Mouse (Mus musculus): ENCODE results near the gene Gm3317.
"Not testable (repeated sequence)": the region's sequence is repeated elsewhere in the genome, so short reads cannot be mapped to it uniquely, and the experiment has no call there.

Gene Gm3317

GRCm38 (mm10) chr14:5164235-5164634, at the start of gene Gm3317:
Gene Gm3317, plus strand, starts transcription at chr14:5164535.
- not testable (repeated sequence) for TF ChIP-seq GATA4 (IDR thresholded peaks at IDR 0.05; ENCODE audit: insufficient replicate concordance, low read length)

GRCm38 (mm10) chr14:5131219-5131618, 33.1 kb upstream of the Gm3317 start, which contains the start of gene Gm8279:
Gene Gm8279, plus strand, starts transcription at chr14:5131519.
- TF ChIP-seq GATA4 (IDR thresholded peaks at IDR 0.05; ENCODE audit: insufficient replicate concordance, low read length) = not testable (repeated sequence)

- not testable (repeated sequence) for TF ChIP-seq GATA4 (IDR thresholded peaks at IDR 0.05; ENCODE audit: insufficient replicate concordance, low read length)
Observed at GRCm38 (mm10) chr14:5185493-5185892, 21.2 kb downstream of the Gm3317 start, which contains the start of gene Gm8271. Gene Gm8271, plus strand, starts transcription at chr14:5185793.
